Mouse (Mus musculus) MEL (cell line): ENCODE data around the gene 6430548M08Rik. TPM values are rescaled to one million over a fixed set of nuclear protein-coding genes. Genes with fewer than 3 reads are reported as not detected.
A peak's percentile ranks its signal among the peaks of the same experiment; 100 is the strongest.

Source experiments
- DNase-seq: peaks from one replicate; pipeline ENCODE4 v3.0.0; 2011; ENCODE audit warnings: low read depth, low spot score
- H3K27ac ChIP-seq: 2 replicates; pipeline ENCODE4 v1.5.1; 2012; ENCODE audit warnings: low read depth, mild to moderate bottlenecking, control low read depth, low read length, moderate library complexity; ENCODE audit not compliant: control insufficient read depth
- H3K27me3 ChIP-seq, 2 experiments: fragments of 150-350 bp in 1 of 2; sonication (generic) in 1 of 2; 2 replicates each; pipeline ENCODE4 v1.6.1; 2012; ENCODE audit warnings: low read length in 2 of 2, mild to moderate bottlenecking in 2 of 2, improper control_type of control experiment in 1 of 2, moderate library complexity in 1 of 2; ENCODE audit not compliant: insufficient read depth in 2 of 2, control insufficient read depth in 1 of 2
- H3K36me3 ChIP-seq, 2 experiments: 2 replicates each; pipeline ENCODE4 v1.6.1; 2012 to 2014; ENCODE audit warnings: low read length in 2 of 2, improper control_type of control experiment in 1 of 2, inconsistent platforms in 1 of 2, mild to moderate bottlenecking in 1 of 2; ENCODE audit not compliant: insufficient read depth in 2 of 2, control insufficient read depth in 1 of 2
- H3K4me1 ChIP-seq, 2 experiments: fragments of 150-350 bp in 1 of 2; sonication (generic) in 1 of 2; 2 replicates each; pipeline ENCODE4 v1.6.1; 2012; ENCODE audit warnings: low read length in 2 of 2, improper control_type of control experiment in 1 of 2, mild to moderate bottlenecking in 1 of 2; ENCODE audit not compliant: insufficient read depth in 2 of 2, control insufficient read depth in 1 of 2
- H3K4me3 ChIP-seq, 2 experiments: fragments of 150-350 bp in 1 of 2; sonication (generic) in 1 of 2; 2 replicates each; pipeline ENCODE4 v1.5.1; 2012; ENCODE audit warnings: low read depth in 2 of 2, low read length in 2 of 2, mild to moderate bottlenecking in 2 of 2, moderate library complexity in 2 of 2, control low read depth in 1 of 2, improper control_type of control experiment in 1 of 2; ENCODE audit not compliant: control insufficient read depth in 1 of 2, insufficient read depth in 1 of 2
- H3K79me2 ChIP-seq: 2 replicates; pipeline ENCODE4 v1.6.1; 2012; ENCODE audit warnings: mild to moderate bottlenecking, low read length, moderate library complexity; ENCODE audit not compliant: control insufficient read depth, poor library complexity, insufficient read depth
- H3K9ac ChIP-seq: 2 replicates; pipeline ENCODE4 v1.6.1; 2012; ENCODE audit warnings: low read depth, mild to moderate bottlenecking, control low read depth, low read length, moderate library complexity; ENCODE audit not compliant: control insufficient read depth, poor library complexity, severe bottlenecking
- H3K9me3 ChIP-seq: fragments of 150-350 bp; sonication (generic); replicated peaks from 2 replicates; pipeline ENCODE4 v1.6.1; 2012; ENCODE audit warnings: mild to moderate bottlenecking, low read length, improper control_type of control experiment, moderate library complexity; ENCODE audit not compliant: insufficient read depth
- BHLHE40 ChIP-seq: IDR thresholded peaks from 2 replicates; pipeline ENCODE4 v1.6.1; 2012; ENCODE audit warnings: low read depth, mild to moderate bottlenecking, inconsistent platforms, low read length, improper control_type of control experiment, borderline replicate concordance
- CHD1 ChIP-seq: IDR thresholded peaks from 2 replicates; pipeline ENCODE4 v1.6.1; 2012; ENCODE audit warnings: low read depth, mild to moderate bottlenecking, inconsistent platforms, low read length, improper control_type of control experiment
- CTCF ChIP-seq, 3 experiments: IDR thresholded peaks in 2 of 3; conservative IDR thresholded peaks in 1 of 3; 2 replicates each; pipeline ENCODE4 v1.5.1; 2011 to 2012; ENCODE audit warnings: low read length in 3 of 3, low read depth in 2 of 3, mild to moderate bottlenecking in 2 of 3, improper control_type of control experiment in 1 of 3, inconsistent platforms in 1 of 3, mixed read lengths in 1 of 3, moderate library complexity in 1 of 3; ENCODE audit not compliant: control insufficient read depth in 1 of 3, insufficient read depth in 1 of 3, poor library complexity in 1 of 3, severe bottlenecking in 1 of 3
- MYB ChIP-seq: IDR thresholded peaks from 2 replicates; pipeline ENCODE4 v1.6.1; 2011; ENCODE audit warnings: mild to moderate bottlenecking, low read depth, low read length, improper control_type of control experiment
- NRF1 ChIP-seq: IDR thresholded peaks from 2 replicates; pipeline ENCODE4 v1.6.1; 2014; ENCODE audit warnings: low read depth, mild to moderate bottlenecking, inconsistent platforms, low read length, improper control_type of control experiment, moderate library complexity; ENCODE audit not compliant: poor library complexity, insufficient read depth, severe bottlenecking
- POLR2A ChIP-seq, 2 experiments: IDR thresholded peaks; 2 replicates each; pipeline ENCODE4 v1.6.1; 2011 to 2012; ENCODE audit warnings: low read length in 2 of 2, mild to moderate bottlenecking in 2 of 2, control low read depth in 1 of 2, improper control_type of control experiment in 1 of 2, low read depth in 1 of 2, moderate library complexity in 1 of 2; ENCODE audit not compliant: control insufficient read depth in 1 of 2, insufficient read depth in 1 of 2, poor library complexity in 1 of 2
- SIN3A ChIP-seq: IDR thresholded peaks from 2 replicates; pipeline ENCODE4 v1.6.1; 2012; ENCODE audit warnings: low read length, improper control_type of control experiment, inconsistent platforms
- SMC3 ChIP-seq: IDR thresholded peaks from 2 replicates; pipeline ENCODE4 v1.6.1; 2011; ENCODE audit warnings: low read depth, low read length, improper control_type of control experiment
- TBP ChIP-seq: IDR thresholded peaks from 2 replicates; pipeline ENCODE4 v1.8.0; 2011; ENCODE audit warnings: low read depth, low read length, improper control_type of control experiment
- ZMIZ1 ChIP-seq: IDR thresholded peaks from 2 replicates; pipeline ENCODE4 v1.6.1; 2012; ENCODE audit warnings: low read depth, mild to moderate bottlenecking, inconsistent platforms, low read length, improper control_type of control experiment, moderate library complexity
- ZNF384 ChIP-seq: IDR thresholded peaks from 2 replicates; pipeline ENCODE4 v1.6.1; 2012; ENCODE audit warnings: low read depth, mild to moderate bottlenecking, inconsistent platforms, low read length, improper control_type of control experiment
- polyA plus RNA-seq, 2 experiments: library from polyadenylated mRNA; stranded (reverse) in 1 of 2; unstranded in 1 of 2; fragments of >175 nt in 1 of 2; fragments of >200 nt in 1 of 2; gene quantifications; 2 replicates each; pipeline versions ENCODE4 v1.2.1 to v1.2.4; 2012; ENCODE audit warnings: low replicate concordance in 2 of 2, low read depth in 1 of 2; ENCODE audit not compliant: insufficient read length in 2 of 2, insufficient read depth in 1 of 2, missing spikeins in 1 of 2
- total RNA-seq: library from RNA; depleted of rRNA; stranded (reverse); fragments of 300-350 nt; gene quantifications from 2 replicates; pipeline ENCODE4 v1.2.3, GENCODE M21; 2012

Gene 6430548M08Rik
- total and polyA plus RNA-seq, 3 experiments, result 0.96 to 1.9 TPM; not detected in 1

GRCm38 (mm10) chr8:120205916-120206315 is 92.0 kb downstream of the 6430548M08Rik start:
- Histone ChIP-seq H3K4me3 (no peak overlapping the region), H3K9ac (no peak overlapping the region), H3K36me3 (no peaks in the 10 kb centered on the region), H3K79me2 (no peaks in the 10 kb centered on the region), H3K27me3 (peaks cover 0 to 4% of the 10 kb centered on the region in 2 experiments; a peak in 2 of 4 replicates), H3K9me3 (no peaks in the 10 kb centered on the region), H3K27ac (no peak overlapping the region), H3K4me1 (no peaks in the 10 kb centered on the region)
- DNase-seq, result no peak
- no peak for TF ChIP-seq POLR2A (IDR thresholded peaks at IDR 0.05; ENCODE audit: control insufficient read depth in 1 of 2, insufficient read depth in 1 of 2, low read depth in 1 of 2, low read length in 2 of 2, poor library complexity in 1 of 2)
- TF ChIP-seq TBP, result no peak
- no peak for TF ChIP-seq MYB
- no peak for TF ChIP-seq CHD1
- no peak for TF ChIP-seq SMC3

DNA sequence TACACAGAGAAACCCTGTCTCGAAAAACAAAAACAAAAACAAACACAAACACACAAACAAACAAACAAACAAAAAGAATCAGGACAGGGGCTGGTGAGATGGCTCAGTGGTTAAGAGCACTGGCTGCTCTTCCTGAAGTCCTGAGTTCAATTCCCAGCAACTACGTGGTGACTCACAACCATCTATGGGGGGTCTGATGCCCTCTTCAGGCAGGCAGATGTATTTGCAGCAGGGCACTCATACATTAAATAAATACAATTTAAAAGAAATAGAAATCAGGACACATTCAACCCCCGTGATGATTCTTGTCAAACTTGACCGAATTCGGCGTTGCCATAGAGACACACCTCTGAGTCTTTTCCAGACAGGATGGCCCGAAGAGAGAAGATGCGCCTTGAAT is 93.4 kb downstream of the 6430548M08Rik start:
- Histone ChIP-seq H3K27ac (no peak overlapping the region), H3K4me1 (no peaks in the 10 kb centered on the region), H3K4me3 (no peak overlapping the region), H3K36me3 (no peaks in the 10 kb centered on the region), H3K79me2 (no peaks in the 10 kb centered on the region), H3K27me3 (peaks cover 0 to 4% of the 10 kb centered on the region in 2 experiments; a peak in 2 of 4 replicates), H3K9ac (no peak overlapping the region), H3K9me3 (no peaks in the 10 kb centered on the region)
- DNase-seq, result peak; percentile 15
- no peak for TF ChIP-seq ZNF384
- no peak for TF ChIP-seq ZMIZ1
- peak in 2 of 3 experiments; percentile 32 to 35; a peak in 4 of 6 replicates for TF ChIP-seq CTCF (IDR thresholded peaks at IDR 0.05 in 2 of 3, conservative IDR thresholded peaks at IDR 0.05 in 1 of 3; ENCODE audit: control insufficient read depth in 1 of 3, insufficient read depth in 1 of 3, low read depth in 2 of 3, low read length in 3 of 3, poor library complexity in 1 of 3, severe bottlenecking in 1 of 3)
- TF ChIP-seq SMC3, result peak; percentile 10; the same call in 1 of the 2 replicates

DNA sequence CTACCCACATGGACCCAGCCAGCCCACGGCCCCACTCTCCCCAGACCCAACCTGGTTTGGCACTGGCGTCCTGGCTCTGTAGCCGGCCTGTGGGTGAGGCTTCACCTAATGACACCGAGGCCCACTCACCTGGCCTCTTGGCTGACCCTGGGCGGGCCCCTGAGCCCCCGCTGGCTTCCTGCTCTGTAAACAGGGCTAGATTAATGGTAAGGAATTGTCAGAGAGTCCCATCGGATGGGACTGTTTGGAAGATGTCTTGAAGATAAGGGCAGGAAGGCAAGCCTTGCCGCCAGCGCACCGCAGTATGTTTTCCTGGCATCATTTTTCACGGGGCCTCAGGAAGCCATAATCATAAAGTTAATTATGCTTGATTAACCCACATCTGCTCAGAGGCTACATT is 94.2 kb downstream of the 6430548M08Rik start:
- no peaks in the 10 kb centered on the region for H3K36me3 ChIP-seq
- H3K27me3 ChIP-seq, result peaks cover 0 to 3% of the 10 kb centered on the region in 2 experiments; a peak in 2 of 4 replicates
- DNase-seq, result no peak
- H3K4me1 ChIP-seq, result no peaks in the 10 kb centered on the region
- no peak overlapping the region for H3K4me3 ChIP-seq
- H3K9ac ChIP-seq, result no peak overlapping the region
- H3K9me3 ChIP-seq, result no peaks in the 10 kb centered on the region
- TF ChIP-seq BHLHE40, result no peak
- no peak for TF ChIP-seq NRF1
- TF ChIP-seq SIN3A, result no peak
- no peaks in the 10 kb centered on the region for H3K79me2 ChIP-seq
- no peak overlapping the region for H3K27ac ChIP-seq
